Mouse (Mus musculus) C2C12 (cell line): ENCODE measurements around the gene Slc2a10.

ENCODE experiments used
- CEBPB ChIP-seq: IDR thresholded peaks from one replicate; pipeline ENCODE4 v1.6.1; 2011; ENCODE audit warnings: low read depth, mild to moderate bottlenecking, control low read depth, moderate library complexity
- CTCF ChIP-seq: IDR thresholded peaks from one replicate; pipeline ENCODE4 v1.5.1; 2011; ENCODE audit not compliant: control insufficient read depth, insufficient read depth, insufficient read length
- MYOG ChIP-seq: IDR thresholded peaks from one replicate; pipeline ENCODE4 v1.6.1; 2011; ENCODE audit not compliant: control insufficient read depth, insufficient read length; ENCODE audit errors: extremely low read depth

DNA sequence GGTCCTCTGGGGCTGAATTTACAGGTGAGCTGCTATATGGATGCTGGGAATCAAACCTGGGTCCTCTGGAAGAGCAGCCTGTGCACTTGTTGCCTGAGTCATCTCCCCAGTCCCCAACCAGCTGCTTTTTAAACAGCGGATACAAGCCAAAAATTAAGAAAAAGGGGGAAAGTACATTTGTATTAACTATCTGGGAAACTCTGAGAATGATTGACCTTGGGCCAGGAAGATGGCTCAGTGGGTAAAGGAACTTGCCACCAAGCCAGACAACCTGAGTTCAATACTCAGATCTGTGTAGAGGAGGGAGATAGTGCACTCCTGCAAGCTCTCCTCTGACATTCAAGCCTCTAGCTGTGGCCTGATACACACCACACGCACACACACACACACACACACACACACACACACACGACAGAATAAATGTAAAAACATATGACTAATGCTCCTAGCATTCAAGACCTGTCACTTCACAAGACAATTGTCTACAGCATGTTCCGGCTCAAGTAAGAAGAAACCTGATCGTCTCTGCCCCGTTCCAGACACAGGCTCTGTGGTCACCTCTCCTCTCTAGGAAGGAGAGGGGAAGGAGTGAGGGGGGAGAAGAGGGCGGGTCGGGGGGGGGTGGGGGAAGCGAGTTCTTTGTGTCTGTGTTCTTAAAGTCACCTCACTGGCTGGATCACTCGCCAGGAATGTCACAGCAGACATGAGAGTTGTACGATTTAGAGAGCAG, 56.1 kb downstream of the Slc2a10 start:
- no peak for TF ChIP-seq CTCF
- no peak for TF ChIP-seq MYOG
- no peak for TF ChIP-seq CEBPB
